Mouse (Mus musculus) G1E (cell line): ENCODE measurements around the gene Afm. TPM values are rescaled to one million over a fixed set of nuclear protein-coding genes. Genes with fewer than 3 reads are reported as not detected.

ENCODE experiments used
- ATAC-seq: 2 replicates; pipeline ENCODE4 v1.8.0; 2016; ENCODE audit warnings: mild to moderate bottlenecking; ENCODE audit not compliant: insufficient number of reproducible peaks, poor library complexity, low FRiP score, severe bottlenecking; ENCODE audit errors: extremely low read depth
- DNase-seq: peaks from one replicate; pipeline ENCODE4 v3.0.0; 2012; ENCODE audit warnings: low spot score
- H3K27me3 ChIP-seq: 2 replicates; pipeline ENCODE4 v1.6.1; 2012; ENCODE audit warnings: mild to moderate bottlenecking, low read length, inconsistent platforms; ENCODE audit not compliant: insufficient read depth
- H3K36me3 ChIP-seq: replicated peaks from 2 replicates; pipeline ENCODE3; 2012; ENCODE audit warnings: mild to moderate bottlenecking, inconsistent platforms
- H3K4me1 ChIP-seq: 2 replicates; pipeline ENCODE4 v1.6.1; 2012; ENCODE audit warnings: low read depth, low read length, inconsistent platforms, mixed read lengths; ENCODE audit not compliant: insufficient read depth
- H3K4me3 ChIP-seq: 2 replicates; pipeline ENCODE4 v1.5.1; 2012; ENCODE audit warnings: low read depth, mild to moderate bottlenecking, inconsistent platforms, low read length, moderate library complexity, mixed read lengths
- H3K9me3 ChIP-seq: replicated peaks from 2 replicates; pipeline ENCODE4 v1.6.1; 2012; ENCODE audit warnings: inconsistent platforms
- CTCF ChIP-seq: IDR thresholded peaks from 2 replicates; pipeline ENCODE4 v1.5.1; 2012; ENCODE audit warnings: low read depth, low read length, inconsistent platforms, mixed read lengths
- GATA1 ChIP-seq: IDR thresholded peaks from 2 replicates; pipeline ENCODE4 v1.6.1; 2012; ENCODE audit warnings: borderline replicate concordance, low read length, inconsistent platforms, mixed read lengths
- GATA2 ChIP-seq: IDR thresholded peaks from 2 replicates; pipeline ENCODE4 v1.6.1; 2012; ENCODE audit warnings: low read depth, low read length, inconsistent platforms, borderline replicate concordance
- POLR2AphosphoS5 ChIP-seq: IDR thresholded peaks from 2 replicates; pipeline ENCODE4 v1.6.1; 2012; ENCODE audit warnings: low read depth, low read length, inconsistent platforms; ENCODE audit not compliant: insufficient replicate concordance
- TAL1 ChIP-seq: conservative IDR thresholded peaks from 2 replicates; pipeline ENCODE4 v1.6.1; 2012; ENCODE audit warnings: low read depth, low read length, inconsistent platforms, mixed read lengths
- polyA plus RNA-seq: library from polyadenylated mRNA; stranded (reverse); fragments of >175 nt; gene quantifications from 2 replicates; pipeline ENCODE4 v1.2.3, GENCODE M21; 2012
- total RNA-seq, 2 experiments: library from RNA; stranded (forward) in 1 of 2; stranded (reverse) in 1 of 2; fragments of 200-1000 nt in 1 of 2; fragments of >200 nt in 1 of 2; fragmentation: Nextera tagmentation in 1 of 2; gene quantifications; 2 replicates each; pipeline ENCODE4 v1.2.3; 2014 to 2017

The Afm gene
- total and polyA plus RNA-seq, 3 experiments = not detected

- H3K9me3 ChIP-seq = no peaks in the 10 kb centered on the region
- no peaks in the 10 kb centered on the region for H3K27me3 ChIP-seq
- ATAC-seq = no peak
- H3K4me1 ChIP-seq = no peaks in the 10 kb centered on the region
- TF ChIP-seq TAL1 (no peak), CTCF (no peak), POLR2AphosphoS5 (no peak), GATA2 (no peak)
- no peak for DNase-seq
- no peaks in the 10 kb centered on the region for H3K36me3 ChIP-seq
- no peak overlapping the region for H3K4me3 ChIP-seq
Observed at GRCm38 (mm10) chr5:90571216-90571615, 52.5 kb downstream of the Afm start.

GRCm38 (mm10) chr5:90577751-90578150 lies 59.0 kb downstream of the Afm start:
- TF ChIP-seq CTCF (no peak), POLR2AphosphoS5 (no peak)
- Histone ChIP-seq H3K4me1 (no peaks in the 10 kb centered on the region), H3K9me3 (no peaks in the 10 kb centered on the region), H3K36me3 (no peaks in the 10 kb centered on the region), H3K4me3 (no peak overlapping the region), H3K27me3 (no peaks in the 10 kb centered on the region)
- ATAC-seq (no peak), DNase-seq (no peak)

- ATAC-seq (no peak), DNase-seq (no peak)
- no peaks in the 10 kb centered on the region for H3K36me3 ChIP-seq
- no peaks in the 10 kb centered on the region for H3K4me1 ChIP-seq
- no peak overlapping the region for H3K4me3 ChIP-seq
- no peaks in the 10 kb centered on the region for H3K9me3 ChIP-seq
- TF ChIP-seq GATA2 (no peak), POLR2AphosphoS5 (no peak), CTCF (no peak), TAL1 (no peak), GATA1 (no peak)
- H3K27me3 ChIP-seq = no peaks in the 10 kb centered on the region
Observed at GRCm38 (mm10) chr5:90579556-90579955, 60.8 kb downstream of the Afm start.

- no peaks in the 10 kb centered on the region for H3K4me1 ChIP-seq
- ATAC-seq = no peak
- TF ChIP-seq POLR2AphosphoS5 (no peak), GATA1 (no peak), GATA2 (no peak)
- H3K36me3 ChIP-seq = no peaks in the 10 kb centered on the region
- no peaks in the 10 kb centered on the region for H3K9me3 ChIP-seq
- no peak overlapping the region for H3K4me3 ChIP-seq
- DNase-seq = no peak
- no peaks in the 10 kb centered on the region for H3K27me3 ChIP-seq
Observed at GRCm38 (mm10) chr5:90582179-90582578, 63.4 kb downstream of the Afm start.

- no peak overlapping the region for H3K4me3 ChIP-seq
- 0 out of 2 replicates have a peak, but pooled peaks cover 3% of the 10 kb centered on the region for H3K4me1 ChIP-seq
- no peaks in the 10 kb centered on the region for H3K36me3 ChIP-seq
- no peak for TF ChIP-seq GATA2
- ATAC-seq (no peak), DNase-seq (no peak)
- no peaks in the 10 kb centered on the region for H3K27me3 ChIP-seq
- 0 out of 2 replicates have a peak, but pooled peaks cover 2% of the 10 kb centered on the region for H3K9me3 ChIP-seq
Observed at GRCm38 (mm10) chr5:90584799-90585198, 66.1 kb downstream of the Afm start.

GRCm38 (mm10) chr5:90586511-90586910 lies 67.8 kb downstream of the Afm start:
- Histone ChIP-seq H3K4me3 (no peak overlapping the region), H3K36me3 (no peaks in the 10 kb centered on the region), H3K4me1 (0 out of 2 replicates have a peak, but pooled peaks cover 3% of the 10 kb centered on the region), H3K9me3 (0 out of 2 replicates have a peak, but pooled peaks cover 2% of the 10 kb centered on the region), H3K27me3 (no peaks in the 10 kb centered on the region)
- TF ChIP-seq POLR2AphosphoS5 (no peak), TAL1 (no peak), GATA1 (no peak), CTCF (no peak), GATA2 (no peak)
- DNase-seq = no peak
- no peak for ATAC-seq

GRCm38 (mm10) chr5:90588104-90588503 lies 69.4 kb downstream of the Afm start:
- no peak for DNase-seq
- no peak for ATAC-seq
- Histone ChIP-seq H3K36me3 (no peaks in the 10 kb centered on the region), H3K4me1 (0 out of 2 replicates have a peak, but pooled peaks cover 3% of the 10 kb centered on the region), H3K27me3 (no peaks in the 10 kb centered on the region), H3K4me3 (no peak overlapping the region), H3K9me3 (0 out of 2 replicates have a peak, but pooled peaks cover 2% of the 10 kb centered on the region)
- no peak for TF ChIP-seq CTCF
- no peak for TF ChIP-seq GATA2
- TF ChIP-seq GATA1 = no peak
- no peak for TF ChIP-seq POLR2AphosphoS5
- TF ChIP-seq TAL1 = no peak
